Mouse (Mus musculus): ENCODE measurements around the gene Ankrd6.

GRCm38 (mm10) chr4:32767471-32767870, 183.2 kb downstream of the Ankrd6 start:
- TF ChIP-seq E2F4 (IDR thresholded peaks at IDR 0.05; ENCODE audit: insufficient replicate concordance, low read depth, low read length) (no peak), JUND (conservative IDR thresholded peaks at IDR 0.05; ENCODE audit: low read depth, low read length) (no peak), POLR2A (IDR thresholded peaks at IDR 0.05; ENCODE audit: low read depth, low read length) (no peak), EP300 (IDR thresholded peaks at IDR 0.05; ENCODE audit: low read length) (no peak), HCFC1 (IDR thresholded peaks at IDR 0.05; ENCODE audit: low read depth, low read length) (no peak), TCF12 (IDR thresholded peaks at IDR 0.05; ENCODE audit: low read depth, low read length) (no peak)
